Mouse (Mus musculus) heart, embryonic 13.5 days (tissue): ENCODE results near the gene Ccr6. TPM values are rescaled to one million over a fixed set of nuclear protein-coding genes. Genes with fewer than 3 reads are reported as not detected.
A peak's percentile ranks its signal among the peaks of the same experiment; 100 is the strongest.
"Not testable (repeated sequence)": the region's sequence is repeated elsewhere in the genome, so short reads cannot be mapped to it uniquely, and the experiment has no call there.

ENCODE experiments used
- ATAC-seq: fragments of 200-750 bp; cut with Nextera tagmentation; 2 replicates; pipeline ENCODE4 v1.8.0; 2017; ENCODE audit warnings: moderate TSS enrichment; ENCODE audit not compliant: insufficient number of reproducible peaks, low FRiP score, low TSS enrichment; ENCODE audit errors: extremely low read depth
- H3K27ac ChIP-seq: fragments of 300-500 bp; sonication (generic); replicated peaks from 2 replicates; pipeline ENCODE4 v1.5.1; 2015; ENCODE audit warnings: moderate library complexity, mild to moderate bottlenecking, inconsistent platforms
- H3K27me3 ChIP-seq: fragments of 300-500 bp; sonication (generic); replicated peaks from 2 replicates; pipeline ENCODE4 v1.6.1; 2015; ENCODE audit warnings: mild to moderate bottlenecking, inconsistent platforms
- H3K36me3 ChIP-seq: fragments of 300-500 bp; sonication (generic); 2 replicates; pipeline ENCODE4 v1.6.1; 2015; ENCODE audit warnings: mild to moderate bottlenecking, inconsistent platforms
- H3K4me1 ChIP-seq: fragments of 300-500 bp; sonication (generic); 2 replicates; pipeline ENCODE4 v1.6.1; 2015; ENCODE audit warnings: inconsistent platforms
- H3K4me2 ChIP-seq: fragments of 300-500 bp; sonication (generic); 2 replicates; pipeline ENCODE4 v1.6.1; 2015; ENCODE audit warnings: inconsistent platforms, mild to moderate bottlenecking, moderate library complexity
- H3K4me3 ChIP-seq: fragments of 300-500 bp; sonication (generic); 2 replicates; pipeline ENCODE4 v1.5.1; 2015; ENCODE audit warnings: moderate library complexity, mild to moderate bottlenecking, inconsistent platforms
- H3K9ac ChIP-seq: fragments of 300-500 bp; sonication (generic); 2 replicates; pipeline ENCODE4 v1.6.1; 2015; ENCODE audit warnings: inconsistent platforms, mild to moderate bottlenecking, moderate library complexity
- H3K9me3 ChIP-seq: fragments of 300-500 bp; sonication (generic); 2 replicates; pipeline ENCODE4 v1.6.1; 2016; ENCODE audit warnings: inconsistent platforms
- WGBS: fragments of 180-500 bp; shearing (Covaris S2); methylation state at CpG from one replicate; pipeline ENCODE4 v1.1.7; 2015; ENCODE audit warnings: mixed read lengths; 5-methylcytosine and 5-hydroxymethylcytosine counted together
- polyA plus RNA-seq: library from polyadenylated mRNA; unstranded; fragments of >200 nt; fragmentation: Nextera tagmentation; extraction: Ambion mirVana; gene quantifications from 2 replicates; pipeline ENCODE4 v1.2.1, GENCODE M21; 2015

Ccr6 gene
- polyA plus RNA-seq, 1 experiment from 2014 or later: not detected

- H3K4me2 ChIP-seq: no peak overlapping the region
- 69% methylated on average over 8 of the region's 8 CpGs for WGBS
- no peak overlapping the region for H3K27ac ChIP-seq
- no peaks in the 10 kb centered on the region for H3K4me1 ChIP-seq
- ATAC-seq: no peak
- no peak overlapping the region for H3K9ac ChIP-seq
- H3K27me3 ChIP-seq: peaks cover 29% of the 10 kb centered on the region
- no peak overlapping the region for H3K4me3 ChIP-seq
- H3K9me3 ChIP-seq: no peaks in the 10 kb centered on the region
- H3K36me3 ChIP-seq: no peaks in the 10 kb centered on the region
Observed at GRCm38 (mm10) chr17:8256982-8257381, 21.1 kb downstream of the Ccr6 start.

GRCm38 (mm10) chr17:8264638-8265037 lies 28.8 kb downstream of the Ccr6 start:
- not testable (repeated sequence) for H3K27me3 ChIP-seq, H3K9me3 ChIP-seq, H3K27ac ChIP-seq, H3K36me3 ChIP-seq, H3K9ac ChIP-seq, ATAC-seq, H3K4me1 ChIP-seq, H3K4me2 ChIP-seq, H3K4me3 ChIP-seq
- WGBS: 11% methylated on average over 7 of the region's 7 CpGs

GRCm38 (mm10) chr17:8272054-8272749 lies 36.4 kb downstream of the Ccr6 start:
- Histone ChIP-seq H3K4me3 (no peak overlapping the region), H3K4me2 (no peak overlapping the region), H3K9ac (no peak overlapping the region), H3K27ac (no peak overlapping the region), H3K27me3 (peaks cover 46% of the 10 kb centered on the region), H3K4me1 (0 out of 2 replicates have a peak, but pooled peaks cover 4% of the 10 kb centered on the region), H3K36me3 (no peaks in the 10 kb centered on the region), H3K9me3 (no peaks in the 10 kb centered on the region)
- no peak for ATAC-seq
- 37% methylated on average over 6 of the region's 6 CpGs for WGBS

- Histone ChIP-seq H3K27me3 (peaks cover 46% of the 10 kb centered on the region), H3K27ac (no peak overlapping the region), H3K4me3 (no peak overlapping the region), H3K4me1 (0 out of 2 replicates have a peak, but pooled peaks cover 4% of the 10 kb centered on the region), H3K9ac (no peak overlapping the region), H3K4me2 (no peak overlapping the region), H3K36me3 (no peaks in the 10 kb centered on the region), H3K9me3 (no peaks in the 10 kb centered on the region)
- ATAC-seq: no peak
- 50% methylated on average over 6 of the region's 6 CpGs for WGBS
Observed at GRCm38 (mm10) chr17:8272951-8273350, 37.1 kb downstream of the Ccr6 start.

GRCm38 (mm10) chr17:8276071-8276470 lies 40.2 kb downstream of the Ccr6 start:
- Histone ChIP-seq H3K9me3 (no peaks in the 10 kb centered on the region), H3K9ac (no peak overlapping the region), H3K27ac (no peak overlapping the region), H3K4me3 (no peak overlapping the region), H3K4me2 (no peak overlapping the region), H3K4me1 (0 out of 2 replicates have a peak, but pooled peaks cover 4% of the 10 kb centered on the region), H3K27me3 (peaks cover 42% of the 10 kb centered on the region), H3K36me3 (no peaks in the 10 kb centered on the region)
- ATAC-seq: no peak
- WGBS: 63% methylated on average over 4 of the region's 4 CpGs

GRCm38 (mm10) chr17:8276680-8277079 lies 40.8 kb downstream of the Ccr6 start:
- Histone ChIP-seq H3K9ac (no peak overlapping the region), H3K27ac (no peak overlapping the region), H3K4me3 (no peak overlapping the region), H3K9me3 (no peaks in the 10 kb centered on the region), H3K27me3 (peaks cover 36% of the 10 kb centered on the region), H3K4me1 (0 out of 2 replicates have a peak, but pooled peaks cover 4% of the 10 kb centered on the region), H3K36me3 (no peaks in the 10 kb centered on the region), H3K4me2 (no peak overlapping the region)
- no peak for ATAC-seq
- 66% methylated on average over 7 of the region's 7 CpGs for WGBS

GRCm38 (mm10) chr17:8277266-8277665 lies 41.4 kb downstream of the Ccr6 start:
- WGBS: 87% methylated on average over 3 of the region's 3 CpGs
- no peaks in the 10 kb centered on the region for H3K36me3 ChIP-seq
- no peak for ATAC-seq

GRCm38 (mm10) chr17:8278356-8278755 lies 42.5 kb downstream of the Ccr6 start:
- no peak overlapping the region for H3K27ac ChIP-seq
- ATAC-seq: no peak
- H3K9ac ChIP-seq: no peak overlapping the region
- peaks cover 21% of the 10 kb centered on the region for H3K27me3 ChIP-seq
- H3K36me3 ChIP-seq: no peaks in the 10 kb centered on the region
- no peak overlapping the region for H3K4me2 ChIP-seq
- H3K4me1 ChIP-seq: peaks cover 7% of the 10 kb centered on the region; the same call in 1 of the 2 replicates
- 61% methylated on average over 3 of the region's 3 CpGs for WGBS
- no peaks in the 10 kb centered on the region for H3K9me3 ChIP-seq
- H3K4me3 ChIP-seq: no peak overlapping the region

More at GRCm38 (mm10) chr17:8277266-8277665, 41.4 kb downstream of the Ccr6 start:
- Histone ChIP-seq H3K27ac (no peak overlapping the region), H3K27me3 (peaks cover 30% of the 10 kb centered on the region), H3K9ac (no peak overlapping the region), H3K9me3 (no peaks in the 10 kb centered on the region), H3K4me1 (0 out of 2 replicates have a peak, but pooled peaks cover 6% of the 10 kb centered on the region), H3K4me2 (no peak overlapping the region), H3K4me3 (no peak overlapping the region)

- Histone ChIP-seq H3K9me3 (no peaks in the 10 kb centered on the region), H3K4me3 (peak within 1 kb of the TSS; percentile 91), H3K4me1 (peaks cover 21% of the 10 kb centered on the region), H3K4me2 (peak within 1 kb of the TSS; percentile 88), H3K27me3 (0 out of 2 replicates have a peak, but pooled peaks cover 3% of the 10 kb centered on the region), H3K9ac (peak within 1 kb of the TSS; percentile 88), H3K27ac (peak within 1 kb of the TSS; percentile 99), H3K36me3 (no peaks in the 10 kb centered on the region)
- under 1% methylated on average over 35 of the region's 35 CpGs for WGBS
- ATAC-seq: peak; percentile 70; the same call in 1 of the 2 replicates
Observed at GRCm38 (mm10) chr17:8282821-8283525, 47.1 kb downstream of the Ccr6 start, which contains the start of gene Mpc1. Gene Mpc1 (plus strand): TSS chr17:8282904.

- H3K9ac ChIP-seq: peak overlapping the region; percentile 88
- H3K27ac ChIP-seq: peak overlapping the region; percentile 99
- under 1% methylated on average over 77 of the region's 77 CpGs for WGBS
- H3K9me3 ChIP-seq: no peaks in the 10 kb centered on the region
- peak; percentile 91 for ATAC-seq
- H3K4me2 ChIP-seq: peak overlapping the region; percentile 88
- peak overlapping the region; percentile 91 for H3K4me3 ChIP-seq
- 0 out of 2 replicates have a peak, but pooled peaks cover 3% of the 10 kb centered on the region for H3K27me3 ChIP-seq
- H3K36me3 ChIP-seq: no peaks in the 10 kb centered on the region
- peaks cover 21% of the 10 kb centered on the region for H3K4me1 ChIP-seq
Observed at GRCm38 (mm10) chr17:8283526-8284253, 47.8 kb downstream of the Ccr6 start.

- H3K4me3 ChIP-seq: peak overlapping the region; percentile 91
- H3K36me3 ChIP-seq: peaks cover 5% of the 10 kb centered on the region
- H3K4me1 ChIP-seq: peaks cover 21% of the 10 kb centered on the region
- peak overlapping the region; percentile 88 for H3K9ac ChIP-seq
- peak overlapping the region; percentile 88 for H3K4me2 ChIP-seq
- under 1% methylated on average over 32 of the region's 32 CpGs for WGBS
- H3K9me3 ChIP-seq: no peaks in the 10 kb centered on the region
- 0 out of 2 replicates have a peak, but pooled peaks cover 3% of the 10 kb centered on the region for H3K27me3 ChIP-seq
- H3K27ac ChIP-seq: peak overlapping the region; percentile 99
- no peak; the same call in none of the 2 replicates for ATAC-seq
Observed at GRCm38 (mm10) chr17:8284254-8284661, 48.4 kb downstream of the Ccr6 start.
